Mouse (Mus musculus) thymus, adult 18-20 months (tissue): ENCODE measurements around the gene Crb3.
"Not testable (repeated sequence)": the region's sequence is repeated elsewhere in the genome, so short reads cannot be mapped to it uniquely, and the experiment has no call there.

Experiments
- DNase-seq, 2 experiments: peaks; one replicate each; pipeline ENCODE4 v3.0.0; 2022; ENCODE audit warnings: mixed read lengths in 2 of 2

The Crb3 gene

DNA sequence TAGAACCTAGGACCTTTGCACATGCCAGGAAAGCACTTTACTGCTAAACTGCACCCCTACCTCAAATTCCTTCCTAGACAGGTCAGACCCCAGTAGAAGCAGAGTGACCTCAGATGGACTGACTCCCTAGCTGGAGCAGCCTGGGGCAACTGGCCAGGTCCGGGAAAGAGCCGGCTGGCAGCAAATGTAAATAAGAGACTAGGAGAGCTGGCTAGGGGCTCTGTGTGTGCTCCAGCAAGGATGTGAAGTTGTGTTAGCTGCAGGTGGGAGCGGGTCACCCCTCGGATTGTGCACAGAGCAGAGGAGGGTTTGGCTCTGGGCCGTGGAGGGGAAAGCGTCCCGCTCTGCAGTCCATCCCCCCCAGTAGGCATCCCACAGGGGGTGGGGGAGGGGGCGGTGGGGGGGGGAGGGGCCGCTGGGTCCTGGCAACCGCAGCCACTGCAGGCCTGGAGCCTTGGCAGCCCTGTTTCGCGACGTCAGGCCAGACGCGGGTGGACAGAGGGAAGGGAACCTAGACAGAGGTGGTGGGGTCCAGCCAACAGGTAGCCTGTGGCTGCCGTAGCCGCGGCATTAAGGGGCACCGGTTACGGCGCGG, at the start of gene Crb3:
Crb3 (plus strand) TSS at position 215 of the 595 bp plus-strand sequence.
- DNase-seq = peak in 1 of 2 experiments; percentile 24

DNA sequence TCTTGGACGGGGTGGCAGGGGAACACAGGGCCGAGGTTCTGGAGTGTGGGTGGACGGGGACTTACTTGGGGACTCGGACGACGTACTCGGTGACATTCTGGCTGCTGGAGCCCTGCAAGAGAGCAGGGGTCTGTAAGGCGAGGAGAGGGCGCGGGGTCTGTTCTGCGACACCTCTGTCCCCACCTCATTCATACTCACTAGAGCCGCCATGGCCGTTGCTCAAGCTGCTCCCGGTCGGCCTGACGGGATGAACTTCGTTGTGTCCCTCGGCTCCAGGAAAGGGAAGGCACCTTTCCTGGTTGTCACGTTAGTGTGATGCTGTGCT, 48.0 kb upstream of the Crb3 start:
- no peak for DNase-seq

DNA sequence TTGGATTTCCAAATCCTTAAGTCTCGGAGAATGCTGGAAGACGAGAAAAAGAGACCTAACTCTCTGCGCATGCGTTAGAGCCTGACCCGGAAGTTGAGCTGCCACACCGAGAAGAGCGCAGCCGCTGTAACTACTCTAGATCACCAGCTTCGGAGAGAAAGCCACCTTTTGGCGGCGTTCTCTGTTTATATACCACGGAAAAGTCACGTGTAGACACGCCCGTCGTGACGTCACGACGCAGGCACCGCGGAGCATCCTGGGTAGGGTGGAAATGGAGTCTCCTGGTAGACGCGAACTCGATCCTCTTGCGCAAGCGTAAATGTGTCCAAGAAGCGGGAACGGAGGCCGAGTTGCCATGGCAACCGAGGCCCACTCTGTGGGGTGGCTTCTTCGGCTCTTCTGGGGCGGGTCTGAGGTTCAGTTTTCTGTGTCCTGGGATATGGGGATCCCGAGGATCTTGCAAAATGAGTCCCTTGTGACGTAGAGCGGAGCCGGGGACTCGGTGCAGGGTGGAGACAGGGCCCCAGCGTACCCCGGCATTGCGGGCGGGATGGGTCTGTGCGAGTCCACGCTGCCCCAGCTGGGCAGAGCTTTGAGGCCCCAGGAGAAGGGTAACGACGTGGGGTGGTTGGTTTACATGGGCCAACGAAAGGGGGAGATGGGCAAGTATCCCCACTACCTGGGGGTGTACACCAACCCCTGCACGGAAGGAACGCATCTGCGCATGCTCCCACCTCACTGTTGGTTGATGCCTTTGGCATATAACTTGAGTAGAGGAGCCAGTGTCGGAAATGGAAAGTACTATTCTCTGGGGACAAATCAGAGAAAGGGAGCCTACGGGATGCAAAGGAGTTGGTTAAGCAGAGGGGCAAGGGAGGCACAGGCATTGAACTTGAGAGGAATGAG, 47.4 kb upstream of the Crb3 start, which contains the start of the genes Gtf2f1 and Gm17949:
Gtf2f1 (minus strand) TSS at position 53 of the 906 bp plus-strand sequence.
Gm17949 (plus strand) TSS at position 234 of the 906 bp plus-strand sequence.
- DNase-seq = peak; percentile 85 to 93

DNA sequence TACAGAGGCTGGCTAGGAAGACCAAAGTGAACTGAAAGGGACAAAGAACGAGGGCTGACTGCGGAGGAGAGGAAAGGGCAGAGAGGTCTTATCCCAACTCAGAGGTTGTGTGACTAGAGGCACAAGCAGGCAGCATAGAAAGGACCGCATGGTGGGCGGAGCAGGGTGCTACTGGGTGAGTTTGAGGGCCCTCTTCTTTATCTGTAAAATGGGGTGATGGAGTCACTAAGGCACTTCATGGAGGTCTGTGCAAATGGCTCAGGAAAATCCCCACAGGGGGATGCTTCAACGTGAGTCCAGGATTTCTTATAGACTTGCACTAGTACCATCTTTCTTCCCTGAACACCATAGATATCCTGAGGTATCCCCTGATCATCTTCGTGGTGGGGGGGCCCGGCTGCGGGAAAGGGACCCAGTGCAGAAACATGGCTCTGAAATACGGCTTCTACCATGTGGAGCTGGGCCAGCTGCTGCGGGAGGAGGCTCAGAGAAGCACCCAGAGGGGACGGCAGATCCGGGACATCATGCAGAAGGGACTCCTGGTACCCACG, 46.6 kb upstream of the Crb3 start:
- no peak for DNase-seq

DNA sequence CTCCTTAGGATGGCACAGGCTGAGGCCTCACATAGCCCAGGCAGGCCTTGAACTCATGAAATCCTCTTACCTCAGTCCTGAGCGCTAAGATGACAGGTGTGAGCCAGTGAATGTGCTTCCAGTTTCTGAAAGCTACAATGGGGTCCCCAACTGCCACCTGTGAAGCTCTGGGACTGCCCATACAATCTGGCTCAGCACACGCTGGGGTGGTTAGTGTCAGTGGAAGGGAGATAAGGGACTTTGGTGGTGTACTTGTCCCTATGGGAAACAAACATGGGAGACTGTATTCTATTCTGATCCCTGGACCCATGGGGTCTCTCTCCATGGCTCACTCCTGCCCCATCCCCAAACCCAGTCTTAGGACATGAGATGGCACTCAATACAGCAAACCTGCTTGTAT, 39.2 kb upstream of the Crb3 start:
- no peak for DNase-seq

DNA sequence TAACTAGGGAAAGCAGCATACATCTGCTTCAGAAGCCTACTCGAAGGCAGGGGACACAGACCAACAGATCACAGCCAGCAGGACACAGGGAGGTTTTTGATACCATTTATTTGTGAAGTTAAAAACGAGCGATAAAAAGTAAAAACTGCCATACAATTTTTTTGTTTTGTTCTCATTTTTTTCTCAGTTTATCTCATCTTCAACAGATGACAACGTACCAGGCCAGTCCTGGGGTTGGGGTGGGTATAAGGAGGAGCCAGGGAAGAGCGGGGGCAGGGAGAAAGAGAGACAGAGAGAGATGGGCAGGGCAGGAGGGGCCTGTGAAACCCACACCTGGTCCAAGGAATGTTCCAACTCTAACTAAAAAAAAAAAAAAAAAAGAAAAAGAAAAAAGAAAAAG, 37.9 kb upstream of the Crb3 start:
- no peak for DNase-seq

DNA sequence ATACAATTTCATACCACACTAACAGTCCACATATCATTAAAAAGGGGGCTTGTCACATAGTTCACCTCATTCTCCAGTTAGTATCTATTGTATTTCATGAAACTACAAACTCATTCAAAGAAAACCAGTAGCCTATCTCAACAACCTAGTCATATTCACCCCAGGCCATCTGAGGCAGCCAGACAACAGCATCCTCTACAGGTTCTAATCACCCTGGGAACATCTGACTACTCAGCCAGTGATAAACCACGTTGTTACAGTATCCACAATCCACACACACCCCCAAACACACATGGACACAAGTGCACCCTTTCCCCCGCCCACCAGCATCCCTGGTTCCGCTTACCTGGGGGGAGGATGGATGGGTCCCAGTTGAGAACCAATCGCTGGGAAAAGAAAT, 31.4 kb upstream of the Crb3 start:
- DNase-seq = no peak

DNA sequence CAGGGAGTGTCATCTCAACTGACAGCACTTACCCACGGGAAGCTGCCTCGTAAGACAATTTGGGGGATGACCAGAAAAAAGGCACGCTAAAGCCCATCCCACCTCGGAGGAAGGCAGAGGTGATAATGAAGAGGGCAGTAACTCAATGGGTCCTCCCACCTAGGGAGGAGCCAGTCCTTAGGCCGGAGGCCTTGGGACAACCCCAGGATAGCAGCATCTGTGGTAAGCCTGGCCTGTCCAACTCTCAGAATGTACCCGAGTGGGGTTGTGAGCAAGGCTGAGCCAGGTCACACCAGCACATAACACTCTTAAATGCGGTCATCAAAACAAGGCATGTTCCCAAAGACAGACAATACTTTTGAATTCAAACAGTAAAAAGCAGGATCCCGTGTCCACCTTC, 29.2 kb upstream of the Crb3 start:
- no peak for DNase-seq

DNA sequence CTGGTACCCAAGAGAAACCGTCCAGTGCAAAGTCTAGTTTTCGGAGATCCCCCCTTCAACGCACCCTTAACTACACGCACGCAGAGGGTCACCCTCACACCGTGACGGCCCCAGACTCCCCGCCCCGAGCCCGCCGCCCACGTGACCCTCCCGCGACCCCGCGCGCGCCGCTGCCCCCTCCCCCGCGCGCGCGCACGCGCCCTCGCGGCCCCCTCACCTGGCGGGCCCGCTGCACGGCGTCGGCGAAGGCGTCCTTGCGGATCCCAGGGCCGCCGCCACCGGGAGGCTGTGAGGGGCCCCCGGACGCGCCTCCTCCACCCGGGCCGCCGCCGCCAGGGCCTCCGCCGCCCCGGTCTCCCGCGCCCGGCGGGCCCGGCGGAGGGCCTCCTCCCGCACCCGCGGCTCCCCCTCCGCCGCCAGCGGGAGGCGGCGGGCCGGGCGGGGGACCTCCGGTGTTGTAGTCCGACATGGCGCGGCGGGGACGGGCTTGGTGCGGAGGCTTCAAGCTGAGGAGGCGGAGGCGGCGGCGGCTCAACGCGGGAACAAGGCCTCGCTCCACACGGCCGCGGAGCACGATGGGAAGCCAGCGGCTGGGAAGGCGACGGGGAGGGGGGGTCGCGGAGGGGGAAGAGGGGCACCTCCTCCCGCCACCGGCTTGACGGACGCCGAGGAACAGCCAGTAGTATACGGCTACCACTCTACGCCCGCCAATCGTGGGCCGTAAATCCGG, 27.8 kb upstream of the Crb3 start, which contains the start of gene Khsrp:
Khsrp (minus strand) TSS at position 592 of the 730 bp plus-strand sequence.
- peak; percentile 46 to 58 for DNase-seq

DNA sequence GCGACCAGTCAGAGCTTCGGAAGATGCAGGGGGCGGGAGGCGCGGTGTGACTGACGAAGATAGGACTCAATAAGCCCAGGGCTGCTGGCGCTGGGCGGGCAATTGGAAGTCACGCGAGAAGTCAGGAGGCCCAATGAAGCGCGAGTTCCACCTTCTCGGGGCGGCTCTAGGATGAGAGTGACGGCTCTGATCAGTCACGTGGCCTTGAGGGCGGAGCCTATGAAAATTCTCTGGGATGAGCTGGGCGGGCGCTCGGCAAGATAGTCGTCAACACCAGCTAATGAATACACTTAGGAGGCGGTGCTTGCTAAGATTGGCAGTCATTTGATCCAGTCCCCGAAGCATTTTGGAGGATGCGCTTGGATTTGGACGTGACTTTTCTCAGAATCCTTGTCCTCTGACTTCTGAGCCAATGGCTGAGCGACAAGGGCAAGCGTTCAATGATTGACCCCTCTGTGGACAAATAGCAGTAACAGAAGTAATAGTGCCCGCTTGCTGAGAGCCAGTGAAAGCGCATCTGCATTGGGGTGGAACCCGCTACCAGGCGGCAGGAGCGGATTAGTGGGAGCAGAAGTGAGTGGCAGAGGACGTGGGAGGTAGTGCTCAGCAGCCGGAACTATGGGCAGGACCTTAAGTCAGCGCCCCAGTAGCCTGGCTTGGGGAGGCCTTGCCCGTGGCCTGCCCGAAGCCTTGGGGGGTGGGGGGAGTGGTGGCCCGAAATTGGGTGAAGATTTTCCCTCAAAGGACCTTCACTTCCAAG, 27.1 kb upstream of the Crb3 start:
- DNase-seq = peak; percentile 100

DNA sequence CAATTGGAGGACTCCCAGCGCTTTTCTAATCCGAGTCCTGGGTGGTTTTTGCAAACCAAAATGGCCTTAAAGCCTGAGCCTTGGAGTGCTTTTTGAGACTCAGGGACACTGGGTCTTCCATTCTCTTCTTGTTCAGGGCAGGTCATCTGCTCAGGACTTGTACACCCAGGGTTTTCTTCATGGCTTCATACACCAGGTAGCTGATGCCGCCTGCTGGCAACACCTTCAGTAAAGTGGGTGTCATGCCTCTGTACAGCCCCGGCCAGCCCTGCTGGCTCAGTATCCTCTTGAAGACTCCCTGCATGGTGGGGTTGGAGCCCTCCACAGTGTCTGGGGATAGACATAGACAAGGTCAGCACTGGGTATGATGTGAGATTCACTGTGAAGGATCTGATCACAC, 26.1 kb upstream of the Crb3 start:
- peak in 1 of 2 experiments; percentile 17 for DNase-seq

DNA sequence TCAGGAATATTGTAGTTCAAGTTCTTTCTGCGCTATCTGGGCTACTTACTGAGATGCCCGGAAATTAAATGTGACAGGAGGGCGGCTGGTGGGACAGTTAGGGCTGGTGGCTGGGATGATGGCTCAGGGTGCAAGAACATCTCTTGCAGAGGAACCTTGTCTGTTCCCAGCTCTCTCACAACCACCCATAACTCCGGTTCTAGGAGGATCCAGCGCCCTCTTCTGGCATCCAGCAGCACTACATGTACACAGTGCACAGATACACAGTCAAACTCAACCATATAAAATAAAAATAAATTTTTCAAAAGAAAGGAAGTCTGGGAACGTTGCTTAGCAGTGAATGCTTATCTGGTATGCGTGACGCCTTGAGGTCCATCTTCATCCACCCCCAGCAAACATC, 19.9 kb upstream of the Crb3 start:
- DNase-seq = no peak

DNA sequence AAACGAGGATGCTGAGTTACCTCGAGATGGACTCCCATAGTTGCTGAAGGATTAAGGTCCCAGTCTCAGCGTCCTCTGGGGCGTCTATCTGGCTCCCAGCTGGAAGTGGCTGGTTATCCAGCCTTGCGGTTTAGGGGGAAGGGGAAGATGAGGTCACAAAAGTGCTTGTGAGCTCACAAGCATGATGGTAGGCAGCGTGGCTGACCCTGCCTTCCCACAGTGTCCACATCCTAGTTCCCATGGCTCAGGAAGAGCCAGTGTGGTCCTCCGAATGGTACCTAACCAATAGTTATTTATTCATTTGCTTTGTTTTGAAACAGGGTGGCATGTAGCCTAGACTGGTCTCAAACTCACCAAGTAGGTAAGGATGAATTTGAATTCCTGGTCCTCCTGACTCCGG, 17.4 kb upstream of the Crb3 start, which contains the start of gene Slc25a41:
Slc25a41 (minus strand) TSS at position 101 of the 400 bp plus-strand sequence.
- DNase-seq = no peak

DNA sequence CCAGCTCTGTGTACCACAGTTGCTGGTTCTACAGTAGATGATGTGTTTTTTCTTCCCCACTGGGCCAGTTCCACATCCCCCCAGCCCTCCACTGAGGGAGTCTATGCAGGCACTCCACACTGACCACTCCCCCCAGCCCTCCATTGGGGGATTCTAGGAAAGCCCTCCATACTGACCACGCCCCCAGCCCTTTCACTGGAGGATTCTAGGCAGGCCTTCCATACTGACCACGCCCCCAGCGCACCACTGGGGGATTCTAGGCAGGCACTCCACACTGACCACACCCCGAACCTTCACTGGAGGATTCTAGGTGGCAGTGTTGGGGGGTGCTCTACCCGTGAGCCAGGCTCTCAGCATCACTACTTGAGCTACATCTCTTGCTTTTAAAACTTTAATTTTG, 11.5 kb upstream of the Crb3 start:
- no peak for DNase-seq

DNA sequence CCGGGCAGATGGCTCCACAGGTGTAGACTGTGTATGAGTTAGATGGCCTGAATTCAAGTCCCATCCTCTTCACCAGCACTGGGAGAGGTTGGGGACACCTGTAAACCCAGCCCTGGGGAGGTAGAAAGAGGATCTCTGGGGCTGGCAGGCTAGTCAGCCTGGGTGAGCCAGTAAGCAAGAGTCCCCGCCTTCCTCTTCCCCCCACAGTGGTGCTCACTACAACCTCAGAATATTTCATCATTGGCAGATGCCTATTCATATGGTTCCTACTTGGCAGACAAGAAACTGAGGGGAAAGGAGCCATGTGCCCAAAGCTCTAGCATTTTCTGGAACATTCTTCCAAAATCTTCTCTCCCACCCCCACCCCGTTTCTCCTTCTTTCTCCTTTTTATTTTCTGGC, 10.1 kb upstream of the Crb3 start:
- no peak for DNase-seq

DNA sequence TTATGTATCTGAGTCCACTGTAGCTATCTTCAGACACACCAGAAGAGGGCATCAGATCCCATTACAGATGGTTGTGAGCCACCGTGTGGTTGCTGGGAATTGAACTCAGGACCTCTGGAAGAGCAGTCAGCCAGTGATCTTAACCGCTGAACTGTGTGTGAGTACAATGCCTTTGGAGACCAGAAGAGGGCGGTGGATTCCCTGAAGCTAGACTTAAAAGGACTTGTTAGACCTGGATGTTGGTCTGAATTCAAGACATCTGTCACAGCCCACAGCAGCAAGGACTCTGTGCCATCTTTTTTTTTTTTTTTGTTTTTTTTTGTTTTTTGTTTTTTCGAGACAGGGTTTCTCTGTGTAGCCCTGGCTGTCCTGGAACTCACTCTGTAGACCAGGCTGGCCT, 7.2 kb upstream of the Crb3 start:
- not testable (repeated sequence) for DNase-seq

DNA sequence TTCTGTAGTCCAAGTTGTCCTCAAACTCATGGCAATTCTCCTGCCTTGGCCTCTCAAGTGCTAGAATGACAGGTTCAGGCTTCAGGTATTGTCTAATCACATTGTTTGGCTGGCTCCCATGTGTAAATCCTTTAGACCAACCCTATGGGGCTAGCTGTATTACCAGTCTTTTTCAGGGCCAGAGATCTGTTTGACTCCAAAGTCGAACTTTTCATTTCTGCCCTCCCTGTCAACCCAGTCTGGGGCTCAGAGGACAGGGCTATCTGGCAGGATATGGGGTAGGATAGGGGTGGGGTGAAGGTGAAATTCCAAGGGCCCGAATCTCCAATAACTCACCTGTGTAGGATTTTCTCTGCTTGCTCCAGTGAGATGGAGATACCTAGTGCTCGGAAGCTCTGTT, 2.7 kb upstream of the Crb3 start:
- DNase-seq = no peak

DNA sequence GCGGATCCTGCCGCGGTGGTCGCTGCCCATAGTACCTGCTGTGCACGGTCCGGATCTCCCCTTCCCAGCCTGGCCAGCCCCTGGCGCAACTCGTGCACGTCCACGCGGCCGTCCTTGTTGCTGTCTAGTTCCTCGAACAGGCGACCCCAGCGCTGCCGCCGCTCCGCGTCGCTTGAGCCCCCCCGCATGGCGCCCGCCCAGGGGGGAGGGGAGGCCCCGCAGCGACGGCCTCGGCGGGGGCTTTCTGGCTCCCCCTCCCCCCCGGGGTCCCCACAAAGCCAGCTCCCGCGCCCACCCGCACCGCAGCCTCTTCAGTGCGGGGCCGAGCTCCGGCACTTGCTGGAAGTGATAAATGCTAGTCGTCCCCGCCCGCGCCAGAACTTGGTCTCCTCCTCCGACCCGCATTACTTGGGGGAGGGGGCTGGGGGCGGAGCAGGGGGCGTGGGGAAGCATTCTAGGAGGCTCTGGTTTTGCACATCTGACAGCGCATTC, 627 bp downstream of the Crb3 start, which contains the start of gene Slc25a23:
Slc25a23 (minus strand) TSS at position 378 of the 492 bp plus-strand sequence.
- DNase-seq = peak; percentile 63 to 72

DNA sequence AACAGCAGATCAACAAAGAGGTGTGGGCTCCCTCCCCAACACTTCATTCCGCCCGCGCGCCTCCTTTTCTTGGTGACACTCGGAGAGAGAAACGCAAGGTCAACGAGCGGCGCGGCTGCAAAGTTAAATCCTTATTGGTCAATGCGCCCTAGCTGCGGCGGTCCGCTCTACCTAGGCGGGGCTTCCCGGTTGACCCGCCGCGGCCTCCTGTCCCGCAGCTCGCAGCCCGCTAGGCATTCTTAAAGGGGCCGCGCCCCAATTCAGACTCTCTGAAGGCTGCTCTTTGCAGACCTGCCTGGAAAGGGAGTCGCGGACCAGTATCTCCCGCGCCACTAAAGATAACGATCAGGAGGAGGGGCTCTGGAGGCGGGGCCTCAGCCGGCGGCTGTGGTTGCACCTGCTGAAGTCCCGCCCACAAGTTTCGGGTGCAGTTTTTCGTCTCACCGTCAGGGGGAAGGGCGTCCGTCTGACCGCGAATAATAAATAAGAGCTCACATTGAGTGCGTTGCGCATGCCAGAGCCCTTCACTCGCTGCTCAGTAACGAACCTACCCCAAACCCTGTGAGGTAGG, 1.4 kb downstream of the Crb3 start:
- peak; percentile 91 to 96 for DNase-seq

DNA sequence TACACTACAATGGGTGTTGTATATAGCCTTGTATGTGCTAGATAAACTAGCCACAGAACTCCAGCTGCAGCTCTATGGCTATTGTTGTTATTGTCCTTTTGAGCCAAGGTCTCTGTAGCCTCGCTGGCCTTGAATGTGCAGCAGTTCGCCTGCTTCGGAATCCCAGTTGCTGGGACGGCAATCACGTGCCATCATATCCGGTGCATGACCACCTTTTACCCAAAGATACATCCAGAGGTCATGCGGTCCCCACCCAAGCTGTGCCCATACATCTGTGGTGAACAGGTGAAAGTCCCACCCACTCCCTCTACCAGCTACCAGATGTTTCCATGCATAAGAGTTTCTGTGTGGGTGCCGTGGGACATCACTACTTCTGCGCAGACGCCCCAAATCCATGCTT, 2.2 kb downstream of the Crb3 start:
- peak in 1 of 2 experiments; percentile 33 for DNase-seq

DNA sequence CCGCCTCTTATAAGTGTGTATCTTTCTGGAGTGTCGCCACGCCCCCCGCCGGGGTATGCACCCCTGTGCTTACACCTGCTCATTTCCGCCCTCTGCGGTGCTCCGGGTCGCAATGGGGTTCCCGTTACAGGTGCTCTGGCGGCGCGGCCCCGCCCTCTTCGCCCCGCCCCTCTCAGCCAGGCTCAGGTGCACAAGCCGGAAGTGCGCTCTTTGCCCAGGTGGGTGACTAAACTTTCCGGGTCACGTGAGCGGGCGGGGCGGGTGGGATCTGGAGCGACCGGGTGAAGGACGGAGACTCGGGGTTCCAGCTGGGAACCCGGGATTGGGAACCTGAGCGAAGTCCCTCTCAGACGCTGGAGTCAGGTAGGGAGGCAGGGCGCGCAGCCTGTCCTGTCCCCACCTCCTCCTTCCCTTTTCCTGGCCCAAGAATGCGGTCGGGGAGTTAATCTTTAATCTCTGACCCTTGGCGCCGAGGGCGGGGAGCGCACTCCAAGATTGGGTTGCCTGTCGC, 3.2 kb downstream of the Crb3 start:
- peak; percentile 38 to 65 for DNase-seq
